Comparison of ENCODE assay signal across 8 mouse cellular contexts in the genomic region with DNA sequence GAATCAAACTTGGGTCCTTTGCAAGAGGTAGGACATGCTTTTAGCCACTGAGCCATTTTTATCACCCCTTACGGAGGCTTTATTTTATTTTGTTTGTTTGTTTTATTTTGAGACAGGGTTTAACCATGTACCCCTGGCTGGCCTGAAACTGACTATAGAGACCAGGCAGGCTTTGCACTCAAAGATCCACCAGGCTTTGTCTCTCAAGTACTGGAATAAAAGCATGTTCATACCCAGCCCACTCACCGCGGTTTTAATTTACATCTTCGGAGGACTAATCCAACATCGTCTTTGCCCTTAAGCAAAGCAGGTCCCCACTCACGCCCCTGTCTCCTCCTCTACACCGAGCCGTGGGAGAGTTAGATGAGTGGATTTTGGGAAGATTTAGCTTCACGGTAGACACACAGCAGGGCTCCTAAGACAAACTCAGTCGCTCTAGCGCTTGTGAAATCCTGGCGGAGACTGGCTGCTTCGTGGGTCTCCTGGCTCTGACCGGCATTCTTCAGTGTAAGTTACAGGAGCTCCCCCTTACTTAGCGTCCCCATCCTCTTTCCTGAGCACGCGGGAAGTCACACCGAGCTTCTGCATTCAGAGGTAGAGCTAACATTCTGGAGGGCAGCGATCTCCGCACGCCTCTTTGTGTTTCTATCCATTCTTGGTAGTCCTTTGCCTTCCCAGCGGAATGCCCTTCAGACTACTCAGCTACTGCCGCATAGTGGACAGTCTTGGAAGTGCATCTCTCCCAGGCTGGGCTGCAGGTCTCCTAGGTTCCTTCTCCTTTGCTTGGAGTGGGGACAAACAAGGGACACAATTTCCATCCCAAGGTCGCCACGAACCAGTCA. TPM values are rescaled to one million over a fixed set of nuclear protein-coding genes. Genes with fewer than 3 reads are reported as not detected.
DNase-seq lines count a peak whose midpoint lies in the region; ATAC-seq and TF ChIP-seq lines count a peak whose summit lies in the region.

No protein-coding gene starts in this region.

- H3K27ac ChIP-seq in kidney, adult 2 months (ENCODE audit: insufficient read depth, low read depth, low read length) = no peak overlapping the region
- no peak overlapping the region for H3K27ac ChIP-seq in liver, adult 2 months (replicated peaks; ENCODE audit: insufficient read depth, low read depth, low read length)

- no peaks in the 10 kb centered on the region for H3K79me2 ChIP-seq in liver, adult 2 months (ENCODE audit: control insufficient read depth, insufficient read depth, low read length)
- H3K79me2 ChIP-seq in myocyte (ENCODE audit: control insufficient read depth, insufficient read depth) = no peaks in the 10 kb centered on the region

- peak overlapping the region; percentile 8 for H3ac ChIP-seq in myocyte (ENCODE audit: control insufficient read depth, insufficient read length)

- 3% methylated on average over 25 of the region's 25 CpGs for WGBS in kidney, adult 2 months
- 7% methylated on average over 25 of the region's 25 CpGs for WGBS in liver, adult 2 months

- TF ChIP-seq POLR2A in kidney, adult 2 months (IDR thresholded peaks at IDR 0.05; ENCODE audit: low read depth, low read length) = no peak
- TF ChIP-seq POLR2A in liver, adult 2 months (IDR thresholded peaks at IDR 0.05; ENCODE audit: extremely low read depth, insufficient read depth, low read length) = no peak
- no peak for TF ChIP-seq POLR2A in myocyte (IDR thresholded peaks at IDR 0.05; ENCODE audit: insufficient read length, low read depth)

- H3K4me2 ChIP-seq in myocyte (ENCODE audit: low read depth) = peak overlapping the region; percentile 100

- ATAC-seq in granulocyte monocyte progenitor cell, adult 5-6 weeks (replicated peaks; ENCODE audit: poor library complexity, severe bottlenecking) = peak; percentile 94

- no peaks in the 10 kb centered on the region for H3K27me3 ChIP-seq in kidney, adult 2 months (replicated peaks; ENCODE audit: control insufficient read depth, insufficient read depth, low read length)
- H3K27me3 ChIP-seq in liver, adult 2 months (ENCODE audit: control insufficient read depth, insufficient read depth, low read length) = no peaks in the 10 kb centered on the region
- no peaks in the 10 kb centered on the region for H3K27me3 ChIP-seq in myocyte (ENCODE audit: control insufficient read depth, insufficient read depth, insufficient read length)
- no peaks in the 10 kb centered on the region for H3K27me3 ChIP-seq in splenic B cell, adult 2 months (ENCODE audit: control insufficient read depth, insufficient read depth, low read length, poor library complexity, severe bottlenecking)

- peak overlapping the region; percentile 14 for H3K4me3 ChIP-seq in kidney, adult 2 months (ENCODE audit: insufficient read depth, low read depth, low read length)
- peak overlapping the region; percentile 29 for H3K4me3 ChIP-seq in liver, adult 2 months (ENCODE audit: insufficient read depth, low read depth, low read length)
- peak overlapping the region; percentile 26 for H3K4me3 ChIP-seq in myocyte

- peak; percentile 97 for TF ChIP-seq CTCF in kidney, adult 2 months (conservative IDR thresholded peaks at IDR 0.05; ENCODE audit: insufficient read depth, insufficient read length, low read depth, low read length)
- TF ChIP-seq CTCF in liver, adult 2 months (IDR thresholded peaks at IDR 0.05; ENCODE audit: low read depth, low read length) = peak; percentile 92

- H3K4me1 ChIP-seq in kidney, adult 2 months (ENCODE audit: control insufficient read depth, insufficient read depth, low read length) = no peaks in the 10 kb centered on the region
- H3K4me1 ChIP-seq in liver, adult 2 months (ENCODE audit: control insufficient read depth, insufficient read depth, low read length) = 0 out of 2 replicates have a peak, but pooled peaks cover 4% of the 10 kb centered on the region

- peak overlapping the region; percentile 62; the same call in 1 of the 2 replicates for H3K9ac ChIP-seq in liver, adult 2 months (ENCODE audit: low read depth, low read length)

- no peaks in the 10 kb centered on the region for H3K36me3 ChIP-seq in kidney, adult 2 months (ENCODE audit: control insufficient read depth, insufficient read depth, low read length)
- no peaks in the 10 kb centered on the region for H3K36me3 ChIP-seq in liver, adult 2 months (ENCODE audit: control insufficient read depth, insufficient read depth, low read length)
- no peaks in the 10 kb centered on the region for H3K36me3 ChIP-seq in myocyte (ENCODE audit: control insufficient read depth, insufficient read depth)
- no peaks in the 10 kb centered on the region for H3K36me3 ChIP-seq in splenic B cell, adult 2 months (ENCODE audit: control insufficient read depth, insufficient read depth, low read length, poor library complexity, severe bottlenecking)

- DNase-seq in 416B (ENCODE audit: low read depth) = peak; percentile 67
- peak; percentile 89 for DNase-seq in adrenal gland, postnatal 10 days
- DNase-seq in embryo, embryonic 11.5 days (ENCODE audit: low read depth, low spot score) = peak; percentile 83
- DNase-seq in kidney, adult 2 months = peak; percentile 73
- peak; percentile 66 for DNase-seq in liver, adult 2 months (ENCODE audit: extremely low read depth, low read depth, low spot score)
- DNase-seq in splenic B cell, adult 2 months (ENCODE audit: low read depth, low spot score) = peak; percentile 80

TF ChIP-seq in myocyte, 11 proteins besides CTCF, POLR2A, EP300 and RAD21:
- TF ChIP-seq TCF3 (IDR thresholded peaks at IDR 0.05; ENCODE audit: insufficient read length, low read depth) = no peak
- no peak for TF ChIP-seq POLR2AphosphoS2 (IDR thresholded peaks at IDR 0.05; ENCODE audit: insufficient read length, low read depth)
- no peak for TF ChIP-seq E2F4 (IDR thresholded peaks at IDR 0.05; ENCODE audit: insufficient read depth)
- no peak for TF ChIP-seq REST (IDR thresholded peaks at IDR 0.05; ENCODE audit: insufficient read depth, insufficient read length)
- TF ChIP-seq SRF (IDR thresholded peaks at IDR 0.05; ENCODE audit: control insufficient read depth, insufficient read length, low read depth) = no peak
- TF ChIP-seq MYOD1 (IDR thresholded peaks at IDR 0.05; ENCODE audit: control insufficient read depth in 1 of 3, insufficient read length in 2 of 3, low read depth in 2 of 3) = no peak
- no peak for TF ChIP-seq MAX (IDR thresholded peaks at IDR 0.05; ENCODE audit: low read depth)
- no peak for TF ChIP-seq MYOG (IDR thresholded peaks at IDR 0.05; ENCODE audit: control insufficient read depth in 1 of 3, insufficient read depth in 1 of 3, insufficient read length in 2 of 3, low read depth in 2 of 3)
- no peak for TF ChIP-seq USF1 (IDR thresholded peaks at IDR 0.05; ENCODE audit: low read depth)
- TF ChIP-seq TCF12 (IDR thresholded peaks at IDR 0.05; ENCODE audit: insufficient read depth, poor library complexity, severe bottlenecking) = no peak
- TF ChIP-seq CEBPB (IDR thresholded peaks at IDR 0.05; ENCODE audit: insufficient read depth, poor library complexity, severe bottlenecking) = no peak

RNA-seq across cellular contexts. Expression of gene 1600014C23Rik, which starts 9.7 kb away (rescaled TPM):
- not detected for total RNA-seq in adrenal gland, postnatal 10 days (2021)
- total RNA-seq in granulocyte monocyte progenitor cell, adult 5-6 weeks (2014; fragmentation: Nextera tagmentation) = not detected in 2 replicates
- total RNA-seq in granulocyte monocyte progenitor cell, adult 5-6 weeks (2017) = not detected in 2 replicates
- polyA plus RNA-seq in kidney, adult 2 months (2012; rRNA removed) = not detected in 2 replicates
- total RNA-seq in liver, adult 2 months (2014; rRNA removed) = not detected in 2 replicates
- not detected in 2 replicates for polyA plus RNA-seq in liver, adult 2 months (2012; rRNA removed)
- polyA plus RNA-seq in myocyte (2012; fragmentation: generic; extraction: Trizol) = 0.17 TPM

RNA-seq across cellular contexts. Expression of gene Tmem63b, which starts 37.2 kb away (rescaled TPM):
- total RNA-seq in adrenal gland, postnatal 10 days (2021) = 10 to 100 TPM; 44.9 to 56.8 TPM
- total RNA-seq in granulocyte monocyte progenitor cell, adult 5-6 weeks (2014; fragmentation: Nextera tagmentation) = 4.0 and 7.5 TPM in 2 replicates
- 3.4 and 5.6 TPM in 2 replicates for total RNA-seq in granulocyte monocyte progenitor cell, adult 5-6 weeks (2017)
- 77.9 and 90.1 TPM in 2 replicates for polyA plus RNA-seq in kidney, adult 2 months (2012; rRNA removed)
- 23.0 and 35.4 TPM in 2 replicates for total RNA-seq in liver, adult 2 months (2014; rRNA removed)
- polyA plus RNA-seq in liver, adult 2 months (2012; rRNA removed) = 98.6 and 99.2 TPM in 2 replicates
- polyA plus RNA-seq in myocyte (2012; fragmentation: generic; extraction: Trizol) = 58.4 TPM

RNA-seq across cellular contexts. Expression of gene Mrpl14, which starts 37.8 kb away (rescaled TPM):
- total RNA-seq in adrenal gland, postnatal 10 days (2021) = 100 to 1,000 TPM; 131 to 137 TPM
- 81.2 and 91.4 TPM in 2 replicates for total RNA-seq in granulocyte monocyte progenitor cell, adult 5-6 weeks (2014; fragmentation: Nextera tagmentation)
- 10.6 and 36.8 TPM in 2 replicates for total RNA-seq in granulocyte monocyte progenitor cell, adult 5-6 weeks (2017)
- polyA plus RNA-seq in kidney, adult 2 months (2012; rRNA removed) = 168 and 199 TPM in 2 replicates
- total RNA-seq in liver, adult 2 months (2014; rRNA removed) = 86.3 and 111 TPM in 2 replicates
- 224 and 259 TPM in 2 replicates for polyA plus RNA-seq in liver, adult 2 months (2012; rRNA removed)
- 276 TPM for polyA plus RNA-seq in myocyte (2012; fragmentation: generic; extraction: Trizol)
